Mouse (Mus musculus): ENCODE results near the gene Zmym3.
"Not testable (repeated sequence)": the region's sequence is repeated elsewhere in the genome, so short reads cannot be mapped to it uniquely, and the experiment has no call there.

Gene Zmym3

GRCm38 (mm10) chrX:101358902-101359301 lies 61.7 kb downstream of the Zmym3 start:
- not testable (repeated sequence) for H3K27me3 ChIP-seq (ENCODE audit: insufficient read depth, low read length); H3K9me3 ChIP-seq (ENCODE audit: low read length); H3K4me1 ChIP-seq (replicated peaks; ENCODE audit: low read depth, low read length); H3K36me3 ChIP-seq (ENCODE audit: insufficient read depth, low read length); H3K4me3 ChIP-seq (replicated peaks; ENCODE audit: low read length)
- TF ChIP-seq CTCF (conservative IDR thresholded peaks at IDR 0.05; ENCODE audit: low read length), result peak; percentile 70
